Mouse (Mus musculus): ENCODE data around the gene Vkorc1l1.
A peak's percentile ranks its signal among the peaks of the same experiment; 100 is the strongest.
"Not testable (repeated sequence)": the region's sequence is repeated elsewhere in the genome, so short reads cannot be mapped to it uniquely, and the experiment has no call there.

Vkorc1l1 gene

DNA sequence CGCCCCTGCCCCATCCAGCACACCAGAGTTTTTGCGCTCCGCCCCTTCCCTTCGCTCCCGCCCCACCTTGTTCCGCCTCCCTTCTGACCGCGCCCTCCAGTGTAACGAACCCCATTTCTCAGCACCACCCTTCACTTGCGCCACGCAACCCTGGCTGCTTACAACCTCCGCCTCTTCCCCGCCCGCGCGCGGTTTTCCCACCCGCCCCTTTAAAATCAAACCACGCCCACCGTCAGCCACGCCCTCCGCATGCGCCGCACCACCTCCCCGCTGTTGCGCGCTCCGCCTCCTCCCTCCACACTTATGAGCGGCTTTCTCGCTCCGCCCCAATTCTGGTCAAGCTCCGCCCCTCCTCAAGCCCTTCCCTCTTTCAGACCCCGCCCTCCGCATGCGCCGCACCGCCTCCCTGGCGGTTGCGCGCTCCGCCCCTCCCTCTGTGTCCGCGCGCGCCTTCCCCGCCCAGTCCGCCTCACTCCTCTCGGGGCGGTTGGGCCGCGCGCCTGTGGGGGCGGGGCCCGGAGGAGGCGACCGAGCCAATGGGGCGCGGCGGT lies at the start of gene Vkorc1l1:
Gene Vkorc1l1, plus strand, starts transcription at position 476 of the 551 bp plus-strand sequence.
- DNase-seq = peak; percentile 98

DNA sequence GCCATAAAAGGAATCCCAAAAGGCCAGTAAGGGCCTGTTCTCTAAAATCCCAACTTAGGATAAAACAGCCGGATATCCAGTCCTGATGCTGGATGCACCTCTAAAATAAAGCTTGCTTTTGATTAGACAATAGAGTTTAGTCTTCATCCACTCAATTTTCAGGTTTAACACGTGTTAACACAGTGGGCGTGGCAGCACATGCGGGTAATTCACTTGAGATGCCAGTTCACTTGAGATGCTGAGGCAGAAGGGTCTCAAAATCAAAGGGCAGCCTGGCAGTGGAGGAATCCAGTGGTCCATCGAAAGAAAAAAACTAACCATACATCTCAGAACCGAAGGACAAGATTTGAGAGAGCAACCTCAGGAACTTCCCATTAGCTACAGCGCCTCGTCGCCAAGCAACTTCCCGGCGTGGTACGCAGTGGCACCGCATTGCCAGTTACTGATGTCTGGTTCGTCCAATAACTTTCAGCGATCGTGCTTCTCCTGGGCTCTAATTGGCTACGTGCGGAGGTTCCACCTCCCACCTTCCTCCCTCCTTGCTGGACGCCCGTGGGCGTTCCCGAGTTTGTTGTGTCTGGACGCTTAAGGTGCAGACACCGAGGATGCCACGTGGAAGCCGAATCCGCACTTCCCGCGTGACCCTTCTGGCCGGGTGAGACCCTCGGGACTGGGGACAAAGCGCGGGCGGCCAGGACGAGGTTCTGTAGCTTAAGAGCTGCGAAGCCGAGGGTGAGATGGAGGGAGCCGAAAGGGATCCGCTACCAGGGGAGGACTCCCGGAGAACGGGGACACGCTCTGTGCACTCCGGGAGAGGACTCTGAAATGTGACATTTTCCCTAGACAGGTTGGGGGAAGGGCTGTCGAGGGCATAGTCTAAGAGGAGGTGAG lies 46.3 kb upstream of the Vkorc1l1 start, which contains the start of gene Zbed5:
Gene Zbed5, plus strand, starts transcription at position 526 of the 891 bp plus-strand sequence.
- DNase-seq = peak; percentile 97

DNA sequence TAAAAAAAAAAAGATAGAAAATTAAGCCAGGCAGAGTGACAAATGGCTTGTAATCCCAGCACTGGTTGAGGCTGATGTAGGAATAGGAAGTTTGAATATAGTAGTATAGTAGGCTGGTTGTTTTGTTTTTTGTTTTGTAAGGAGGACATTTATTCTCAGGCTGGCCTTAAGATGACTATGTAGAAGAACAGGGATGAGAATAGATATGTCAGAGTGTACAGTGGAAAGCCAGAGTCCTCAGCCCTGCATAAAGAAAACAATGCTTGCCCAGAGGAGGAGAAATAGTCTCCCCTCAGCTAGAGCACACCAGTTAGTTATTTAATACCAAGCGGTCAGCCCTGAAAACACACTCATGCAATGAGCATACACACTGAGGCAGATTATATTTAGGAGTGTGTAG lies 43.3 kb upstream of the Vkorc1l1 start, which contains the start of gene Phkg1:
Gene Phkg1, minus strand, starts transcription at position 101 of the 400 bp plus-strand sequence.
- no peak for DNase-seq

DNA sequence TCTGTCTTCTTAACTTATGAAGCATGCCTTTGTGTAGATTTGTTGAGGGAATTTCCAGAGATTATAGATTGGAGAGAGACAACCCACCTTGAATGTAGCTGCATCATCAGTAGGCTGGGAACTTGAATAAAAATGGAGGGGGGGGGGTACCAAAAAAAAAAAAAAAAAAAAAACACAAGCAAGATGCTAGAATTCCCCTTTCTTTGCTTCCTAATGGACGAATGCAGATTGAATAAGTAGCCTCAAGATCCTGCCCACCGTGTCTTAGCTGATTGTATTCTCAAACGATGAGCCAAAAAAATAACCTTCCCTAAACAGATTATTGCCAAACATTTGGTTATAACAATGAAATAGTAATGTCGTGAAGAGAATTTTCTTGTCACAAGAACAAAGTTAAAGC lies 34.0 kb upstream of the Vkorc1l1 start:
- no peak for DNase-seq

DNA sequence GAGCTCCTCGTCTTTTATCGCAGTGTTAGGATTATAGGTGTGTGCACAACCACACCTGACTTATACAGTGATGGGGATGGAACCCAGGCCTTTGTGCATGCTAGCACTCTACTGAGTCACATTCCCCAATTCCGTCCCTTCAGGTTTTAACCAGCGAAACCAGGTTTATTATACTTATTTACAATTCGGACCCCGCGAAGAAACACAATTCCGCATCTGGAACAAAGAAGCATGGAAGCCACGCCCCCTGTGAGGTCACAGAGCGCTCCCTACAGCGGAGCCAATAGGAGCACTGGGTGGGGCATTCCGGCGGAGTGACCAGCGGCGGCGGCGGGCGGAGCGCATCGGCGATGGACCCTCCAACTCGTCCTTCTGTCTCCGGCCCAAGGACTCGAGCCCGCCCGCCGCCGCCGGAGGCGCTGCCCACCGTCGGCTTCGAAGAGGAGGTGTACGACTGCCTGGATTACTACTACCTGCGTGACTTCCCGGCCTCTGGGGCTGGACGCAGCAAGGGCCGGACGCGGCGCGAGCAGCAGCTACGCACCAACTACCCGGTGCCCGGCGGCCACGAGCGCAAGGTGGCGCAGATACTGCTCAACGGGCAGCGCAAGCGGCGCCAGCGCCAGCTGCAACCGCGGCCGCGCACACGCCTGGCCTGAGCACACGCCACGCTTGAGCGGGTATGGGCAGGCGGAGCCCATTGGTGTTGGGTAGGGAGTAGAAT lies 33.4 kb upstream of the Vkorc1l1 start, which contains the start of gene Nupr1l:
Gene Nupr1l, plus strand, starts transcription at position 299 of the 724 bp plus-strand sequence.
- peak; percentile 95 for DNase-seq

DNA sequence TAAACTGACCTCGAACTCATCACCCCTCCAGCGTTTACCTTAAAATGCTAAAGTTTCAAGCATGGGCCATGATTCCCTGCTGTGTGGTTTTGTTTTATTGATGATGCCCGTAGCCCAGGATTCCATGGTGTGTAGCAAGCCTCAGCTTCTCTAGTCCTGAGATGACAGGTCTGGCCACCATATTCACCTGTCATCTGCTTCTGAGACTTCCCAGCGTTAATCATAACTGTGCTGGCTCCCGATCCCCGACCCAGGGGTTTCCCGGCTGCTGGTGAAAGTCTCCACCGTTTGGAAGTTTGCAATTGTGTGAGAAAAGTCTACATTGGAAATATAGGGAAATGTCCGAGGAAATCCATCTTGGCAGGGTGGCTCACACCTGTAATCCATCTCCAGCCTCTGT lies 32.6 kb upstream of the Vkorc1l1 start:
- DNase-seq = no peak

DNA sequence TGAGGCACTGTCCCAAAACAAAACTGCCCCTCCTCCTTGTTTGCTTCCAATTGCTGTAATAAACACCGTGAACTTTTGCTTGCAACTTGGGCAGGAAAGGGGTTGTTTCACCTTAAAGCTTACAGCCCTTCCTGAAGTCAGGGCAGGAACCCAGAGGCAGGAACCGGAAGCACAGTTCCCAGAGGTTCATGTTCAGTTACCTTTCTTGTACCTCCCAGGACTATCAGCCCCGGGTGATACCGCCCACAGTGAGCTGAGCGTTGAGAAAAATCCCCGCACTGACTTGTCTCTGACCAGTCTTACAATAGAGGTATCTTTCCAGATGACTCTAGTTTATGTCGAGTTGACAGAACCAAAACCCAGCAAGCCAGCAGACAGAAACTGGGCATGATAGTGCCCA lies 32.2 kb upstream of the Vkorc1l1 start:
- DNase-seq = no peak

DNA sequence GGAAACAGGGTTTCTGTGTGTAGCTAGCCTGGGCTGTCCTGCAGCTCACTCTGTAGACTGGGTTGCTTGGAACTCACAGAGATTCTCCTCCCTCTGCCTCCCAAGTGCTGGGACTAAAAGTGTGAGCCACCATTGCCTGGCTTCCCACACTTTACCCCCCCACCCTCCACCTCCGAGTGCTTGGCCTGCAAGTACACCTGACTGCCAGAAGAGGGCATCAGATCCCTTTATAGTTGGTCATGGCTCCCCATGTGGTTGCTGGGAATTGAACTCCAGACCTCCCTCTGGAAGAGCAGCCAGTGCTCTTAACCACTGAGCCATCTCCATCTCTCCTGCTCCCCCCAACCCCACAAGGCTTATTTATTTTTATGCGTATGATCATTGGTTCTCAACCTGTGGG lies 27.7 kb upstream of the Vkorc1l1 start:
- peak; percentile 55 for DNase-seq

DNA sequence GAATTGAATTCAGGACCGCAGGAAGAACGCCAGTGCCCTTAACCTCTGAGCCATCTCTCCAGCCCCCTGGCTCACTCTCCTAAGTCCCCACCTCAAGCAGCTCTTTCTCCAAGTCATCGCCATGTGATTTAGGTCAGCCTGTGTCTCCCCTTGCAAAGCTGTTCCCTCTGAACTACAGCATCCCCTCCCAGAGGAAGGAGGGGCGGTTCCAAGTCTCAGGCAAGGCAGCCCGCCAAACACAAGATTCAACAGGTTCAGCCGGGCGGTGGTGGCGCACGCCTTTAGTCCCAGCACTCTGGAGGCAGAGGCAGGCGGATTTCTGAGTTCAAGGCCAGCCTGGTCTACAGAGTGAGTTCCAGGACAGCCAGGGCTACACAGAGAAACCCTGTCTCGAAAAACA lies 26.3 kb upstream of the Vkorc1l1 start:
- DNase-seq = not testable (repeated sequence)

DNA sequence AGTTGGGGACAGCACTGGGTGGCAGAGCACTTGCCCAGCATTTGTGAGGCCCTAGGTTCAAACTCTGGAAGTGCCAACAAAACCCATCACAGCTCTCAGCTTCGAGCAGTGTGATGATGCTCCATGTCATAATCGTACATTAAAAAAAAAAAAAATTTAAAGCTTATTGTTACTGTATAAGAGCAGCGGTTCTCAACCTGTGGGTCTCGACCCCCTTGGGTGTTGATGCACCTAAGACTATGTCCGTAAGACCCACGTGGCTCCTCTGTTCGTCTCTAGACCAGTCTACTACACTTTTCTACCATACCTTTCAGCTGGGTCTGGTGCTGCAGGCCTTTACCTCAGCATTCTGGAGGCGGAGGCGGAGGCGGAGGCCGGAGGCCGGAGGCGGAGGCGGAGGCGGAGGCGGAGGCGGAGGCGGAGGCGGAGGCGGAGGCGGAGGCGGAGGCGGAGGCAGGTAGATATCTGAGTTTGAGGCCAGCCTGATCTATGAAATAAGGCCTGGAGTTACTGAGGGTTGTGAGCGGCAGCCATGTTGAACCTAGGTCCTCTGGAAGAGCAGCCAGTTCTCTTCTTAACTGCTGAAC lies 23.6 kb upstream of the Vkorc1l1 start:
- DNase-seq = no peak

DNA sequence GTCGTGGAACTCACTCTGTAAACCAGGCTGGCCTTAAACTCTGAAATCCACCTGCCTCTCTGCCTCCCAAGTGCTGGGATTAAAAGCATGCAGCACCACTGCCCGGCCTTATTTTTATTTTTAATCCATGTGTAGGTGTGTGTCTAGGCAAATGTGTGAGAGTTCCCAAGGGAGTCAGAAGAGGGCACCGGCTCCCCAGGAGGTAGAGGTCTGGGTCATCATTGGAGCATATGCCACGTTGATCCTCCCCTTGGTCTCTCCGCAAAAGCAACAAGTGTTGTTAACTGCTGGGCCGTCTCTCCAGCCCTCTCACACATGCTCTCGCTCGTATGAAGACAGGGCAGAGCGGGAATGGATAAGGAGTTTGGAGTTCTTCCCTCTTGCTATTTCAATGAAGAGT lies 23.0 kb upstream of the Vkorc1l1 start:
- no peak for DNase-seq

DNA sequence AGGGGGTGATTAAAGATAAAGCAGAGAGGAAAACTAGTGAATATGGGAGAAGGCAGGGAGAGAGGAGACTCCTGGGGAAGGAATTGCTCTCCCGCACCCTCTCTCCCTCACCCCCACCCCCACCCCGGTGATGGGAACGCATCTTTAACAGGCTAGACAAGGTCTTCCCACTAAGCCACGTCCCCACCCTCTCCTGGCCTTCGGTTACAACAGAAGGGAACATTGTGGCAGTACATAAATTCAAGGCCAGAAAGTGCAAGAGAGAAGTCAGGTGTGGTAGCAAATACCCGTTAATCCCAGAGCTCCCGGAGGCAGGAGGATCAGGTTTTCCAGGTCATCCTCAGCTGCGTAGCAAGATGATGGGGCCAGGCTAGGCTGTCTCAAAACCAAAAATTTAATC lies 22.4 kb upstream of the Vkorc1l1 start:
- DNase-seq = no peak

DNA sequence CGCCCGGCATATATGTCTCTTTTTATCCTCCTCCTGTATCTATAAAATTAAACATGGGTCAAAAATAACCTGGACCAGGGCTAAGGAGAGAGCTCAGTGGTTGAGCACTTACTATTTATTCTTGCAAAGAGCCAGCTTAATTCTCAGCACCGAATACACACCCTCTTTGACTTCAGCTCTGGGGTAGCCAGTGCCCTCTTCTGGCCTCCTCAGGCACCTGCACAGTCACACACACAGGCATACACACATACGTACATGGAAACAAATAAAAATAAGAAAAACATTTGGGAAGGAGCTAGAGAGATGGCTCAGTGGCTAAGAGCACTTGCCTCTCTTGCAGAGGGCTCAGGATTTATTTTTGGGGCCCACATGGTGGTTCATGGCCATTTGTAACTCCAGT lies 19.8 kb upstream of the Vkorc1l1 start:
- DNase-seq = no peak

DNA sequence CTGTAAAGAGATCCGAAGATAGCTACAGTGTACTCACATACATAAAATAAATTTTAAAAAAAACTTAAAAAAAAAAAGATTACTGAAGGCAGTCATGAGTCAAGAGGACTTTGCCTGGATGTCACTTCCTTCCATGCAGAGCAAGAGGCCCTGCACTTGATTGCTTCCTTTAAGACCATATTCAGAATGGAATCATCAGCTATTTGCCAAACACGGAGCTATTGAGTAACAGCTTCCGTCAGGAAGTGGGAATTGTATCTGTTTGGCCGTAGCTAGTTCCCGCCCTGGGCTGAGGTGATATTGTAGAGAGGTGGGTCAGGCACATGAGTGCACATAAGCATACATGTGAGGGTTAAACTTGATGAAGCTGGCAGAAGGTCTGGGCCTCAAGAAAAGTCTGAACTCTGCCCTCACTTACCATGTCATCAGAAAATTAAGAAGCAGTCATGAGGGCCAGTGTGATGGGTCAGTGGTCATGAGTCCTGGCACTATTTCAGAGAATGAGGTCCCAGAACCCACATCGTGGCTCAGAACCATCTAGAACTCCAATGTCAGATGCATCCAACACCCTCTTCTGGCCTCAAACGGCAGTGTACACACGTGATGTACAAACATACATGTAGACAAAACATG lies 16.8 kb upstream of the Vkorc1l1 start:
- DNase-seq = no peak

DNA sequence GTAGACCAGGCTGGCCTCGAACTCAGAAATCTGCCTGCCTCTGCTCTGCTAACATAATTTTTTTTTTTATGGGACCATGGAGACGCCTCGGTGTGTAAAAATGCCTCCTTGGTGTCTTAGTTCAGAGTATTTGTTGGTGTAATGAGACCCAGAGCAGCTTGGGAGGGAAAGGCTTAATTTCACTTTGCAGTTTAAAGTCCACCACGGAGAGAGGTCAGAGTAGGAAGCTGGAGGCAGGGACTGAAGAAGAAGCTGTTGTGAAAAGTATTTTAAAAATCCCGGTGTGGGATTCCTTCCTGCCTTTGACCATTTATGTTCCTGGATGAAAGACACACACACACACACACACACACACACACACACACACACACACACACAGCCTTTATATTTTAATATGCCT lies 15.8 kb upstream of the Vkorc1l1 start:
- DNase-seq = no peak

DNA sequence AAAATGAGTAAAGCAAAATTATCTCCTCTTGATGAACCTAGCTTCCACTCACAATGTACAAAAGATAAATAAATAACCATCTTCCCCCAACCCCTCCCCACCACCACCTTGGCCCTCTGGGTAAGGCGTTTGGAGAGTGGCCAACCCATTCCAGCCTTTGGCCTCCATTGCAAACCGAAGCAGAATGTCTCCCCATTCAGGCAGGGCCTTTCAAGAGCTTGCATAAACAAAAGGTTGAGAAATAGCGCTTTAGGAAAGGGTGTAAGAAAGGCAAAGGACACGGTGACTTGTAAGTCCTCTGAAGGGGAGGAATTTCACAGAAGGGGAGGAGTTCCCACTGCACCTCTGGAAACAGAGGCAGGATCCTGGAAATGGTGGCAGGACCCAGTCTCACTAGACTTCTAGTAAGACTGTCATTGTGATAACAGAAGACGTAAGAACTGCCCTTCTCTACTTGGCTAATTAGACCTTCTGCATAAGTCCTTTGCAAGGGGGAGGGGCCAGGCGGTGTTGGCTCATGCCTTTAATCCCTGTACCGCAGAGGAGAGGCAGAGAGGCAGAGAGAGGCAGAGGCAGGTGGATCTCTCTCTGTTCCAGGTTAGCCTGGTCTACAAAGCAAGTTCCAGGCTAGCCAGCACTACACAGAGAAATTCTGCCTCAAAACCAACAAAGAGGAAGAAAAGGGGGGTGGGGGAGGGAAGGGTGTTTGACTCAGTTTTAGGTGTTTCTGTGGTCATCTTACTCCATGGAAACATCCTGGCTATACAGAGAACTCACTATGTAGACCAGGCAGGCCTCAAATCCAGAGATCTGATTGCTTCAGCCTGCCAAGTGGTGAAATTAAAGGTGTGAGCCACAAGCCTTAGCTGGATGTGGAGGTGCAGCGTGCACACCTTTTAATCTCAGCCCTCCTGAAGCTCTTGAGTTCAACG lies 11.6 kb upstream of the Vkorc1l1 start:
- no peak for DNase-seq

DNA sequence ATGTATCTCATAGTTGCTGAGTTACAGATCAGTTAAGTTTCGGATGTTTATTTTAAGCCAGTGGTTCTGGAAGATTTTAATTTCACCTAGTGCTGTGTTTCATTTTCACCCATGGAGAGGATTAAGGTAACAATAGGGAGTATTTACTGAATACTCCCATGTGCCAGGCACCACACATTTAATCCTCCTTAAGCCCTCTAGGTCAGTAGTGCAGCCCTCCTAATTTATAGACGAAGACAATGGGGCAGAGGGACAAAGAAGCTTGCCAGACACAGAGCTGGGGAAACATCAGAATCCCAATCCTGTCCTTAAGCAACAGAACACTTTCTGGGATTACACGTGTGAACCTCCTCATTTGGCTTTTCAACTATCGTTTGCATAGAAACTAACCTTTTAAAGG lies 4.8 kb upstream of the Vkorc1l1 start:
- peak; percentile 55 for DNase-seq

DNA sequence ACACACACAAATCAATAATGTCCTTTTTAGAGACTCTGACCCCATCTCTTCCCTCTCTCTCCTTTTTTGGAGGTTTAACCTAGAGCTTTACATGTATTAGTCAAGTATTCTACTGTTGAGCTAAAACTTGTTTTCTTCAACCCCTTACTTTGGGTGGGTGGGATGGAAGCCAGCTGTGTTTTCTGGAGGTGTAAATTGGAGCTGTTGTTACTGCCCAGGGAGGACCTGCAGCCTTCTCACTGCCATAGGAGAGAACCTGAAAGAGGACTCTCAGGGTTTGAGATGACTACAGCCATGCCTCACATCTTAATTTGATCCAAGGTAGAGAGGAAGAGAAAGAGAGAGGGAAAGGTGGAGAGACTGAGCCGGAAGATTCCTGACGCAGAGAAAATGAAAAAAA lies 1.5 kb upstream of the Vkorc1l1 start:
- DNase-seq = no peak

DNA sequence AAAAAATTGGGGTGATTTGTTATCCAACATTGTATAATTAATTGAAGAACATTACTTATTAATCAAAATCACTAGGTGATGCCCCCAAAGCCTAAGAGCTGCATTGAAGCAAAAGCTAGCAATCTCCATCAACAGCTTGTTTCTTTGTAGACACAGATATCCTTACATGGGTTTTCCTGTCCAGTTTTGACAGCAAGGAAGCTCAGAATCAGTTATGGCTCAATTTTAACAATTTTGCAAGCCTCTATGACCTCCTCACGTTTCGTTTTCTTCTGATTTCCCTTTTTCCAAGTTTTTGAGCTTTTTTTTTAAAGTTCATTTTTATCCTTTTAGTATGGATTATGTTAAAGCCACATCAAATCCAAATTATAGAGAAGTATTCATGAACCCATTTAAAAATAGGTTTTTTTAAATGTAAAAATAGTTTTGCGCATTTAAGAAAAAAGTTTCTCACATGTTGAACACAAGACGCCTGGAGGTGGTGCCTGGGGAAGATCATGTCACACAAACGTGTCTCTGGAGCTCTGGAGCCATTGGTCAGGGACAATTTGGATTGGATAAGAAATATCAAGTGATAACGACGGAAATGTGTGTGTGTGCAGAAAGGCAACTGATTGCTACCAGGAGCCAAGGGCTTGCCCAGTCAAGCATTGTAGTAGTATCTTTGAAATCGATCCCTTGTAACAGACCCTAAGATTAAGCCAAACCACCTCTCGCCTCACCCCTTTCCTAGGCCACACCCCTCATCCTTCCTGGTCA lies 855 bp upstream of the Vkorc1l1 start:
- DNase-seq = no peak

DNA sequence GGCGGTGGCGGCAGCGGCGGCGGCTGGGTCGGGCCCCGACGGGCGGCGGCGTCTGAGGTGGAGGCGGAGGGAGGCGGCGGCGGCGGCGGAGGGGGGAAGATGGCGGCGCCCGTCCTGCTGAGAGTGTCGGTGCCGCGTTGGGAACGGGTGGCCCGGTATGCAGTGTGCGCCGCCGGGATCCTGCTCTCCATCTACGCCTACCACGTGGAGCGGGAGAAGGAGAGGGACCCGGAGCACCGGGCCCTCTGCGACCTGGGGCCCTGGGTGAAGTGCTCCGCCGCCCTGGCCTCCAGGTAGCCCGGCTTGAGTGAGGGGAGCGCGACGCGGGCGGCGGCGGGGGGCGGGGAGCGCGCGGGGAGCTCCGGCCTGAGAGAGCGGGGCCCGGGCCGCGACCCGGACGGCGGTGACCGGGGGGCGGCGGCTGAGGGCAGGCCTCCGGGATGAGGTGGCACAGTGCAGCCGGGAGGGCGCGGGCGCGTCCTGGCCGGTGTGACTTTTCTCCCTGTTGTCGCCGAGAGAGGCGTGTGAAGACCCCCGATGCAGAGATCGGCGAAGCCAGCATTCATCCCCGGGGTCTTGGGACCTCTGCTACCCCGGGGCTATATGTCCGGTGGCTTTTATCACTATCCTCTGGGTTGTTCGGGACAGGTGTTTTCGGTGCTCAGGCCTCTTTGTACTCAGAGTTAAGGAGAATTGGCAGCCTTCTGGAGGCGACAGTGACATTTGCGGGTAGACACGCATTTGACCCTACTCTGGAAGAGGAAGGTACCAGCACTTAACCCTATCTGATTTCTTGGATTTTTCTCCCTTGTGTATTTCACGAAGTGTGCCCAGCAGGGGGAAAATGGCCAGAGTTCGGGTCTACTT lies 536 bp downstream of the Vkorc1l1 start:
- peak; percentile 38 for DNase-seq
